Mouse (Mus musculus) intestine, postnatal 0 days (tissue): ENCODE measurements around the gene Pfdn2. TPM values are rescaled to one million over a fixed set of nuclear protein-coding genes. Genes with fewer than 3 reads are reported as not detected.

ENCODE experiments used
- ATAC-seq: fragments of 200-750 bp; cut with Nextera tagmentation; 2 replicates; pipeline ENCODE4 v1.8.0; 2017; ENCODE audit warnings: mild to moderate bottlenecking, moderate TSS enrichment, moderate library complexity
- H3K27ac ChIP-seq: fragments of 300-500 bp; sonication (generic); 2 replicates; pipeline ENCODE4 v1.5.1; 2014; ENCODE audit warnings: mild to moderate bottlenecking, low read depth, low read length, moderate library complexity
- H3K27me3 ChIP-seq: fragments of 300-500 bp; sonication (generic); replicated peaks from 2 replicates; pipeline ENCODE4 v1.6.1; 2014; ENCODE audit warnings: low read length, mixed read lengths; ENCODE audit not compliant: control insufficient read depth, insufficient read depth
- H3K36me3 ChIP-seq: fragments of 300-500 bp; sonication (generic); 2 replicates; pipeline ENCODE4 v1.6.1; 2014; ENCODE audit warnings: mild to moderate bottlenecking, moderate library complexity; ENCODE audit not compliant: control insufficient read depth, insufficient read depth
- H3K4me1 ChIP-seq: fragments of 300-500 bp; sonication (generic); replicated peaks from 2 replicates; pipeline ENCODE4 v1.6.1; 2014; ENCODE audit warnings: antibody characterized with exemption, low read length, mixed read lengths; ENCODE audit not compliant: control insufficient read depth, insufficient read depth
- H3K4me2 ChIP-seq: fragments of 300-500 bp; sonication (generic); replicated peaks from 2 replicates; pipeline ENCODE4 v1.6.1; 2014; ENCODE audit warnings: low read depth, mild to moderate bottlenecking, moderate library complexity
- H3K4me3 ChIP-seq: fragments of 300-500 bp; sonication (generic); 2 replicates; pipeline ENCODE4 v1.5.1; 2014; ENCODE audit warnings: low read depth, low read length
- H3K9ac ChIP-seq: fragments of 300-500 bp; sonication (generic); 2 replicates; pipeline ENCODE4 v1.6.1; 2014; ENCODE audit warnings: mild to moderate bottlenecking, low read depth, low read length
- H3K9me3 ChIP-seq: fragments of 300-500 bp; sonication (generic); 2 replicates; pipeline ENCODE4 v1.6.1; 2016; ENCODE audit warnings: mixed run types; ENCODE audit not compliant: control insufficient read depth
- CTCF ChIP-seq: sonication (generic); IDR thresholded peaks from 2 replicates; pipeline ENCODE4 v1.5.1; 2016; ENCODE audit warnings: low read depth, mild to moderate bottlenecking, control low read depth, antibody characterized with exemption, moderate library complexity
- WGBS: fragments of 180-500 bp; shearing (Covaris S2); extraction: QIAGEN DNeasy Blood & Tissue Kit; methylation state at CpG from one replicate; pipeline ENCODE4 v1.1.7; 2014; 5-methylcytosine and 5-hydroxymethylcytosine counted together
- polyA plus RNA-seq: library from polyadenylated mRNA; unstranded; fragments of >200 nt; fragmentation: Nextera tagmentation; extraction: Ambion mirVana; gene quantifications from 2 replicates; pipeline ENCODE4 v1.2.1, GENCODE M21; 2015

The Pfdn2 gene
- polyA plus RNA-seq, 1 experiment from 2014 or later: 69.5 TPM

GRCm38 (mm10) chr1:171402991-171403390, 57.5 kb downstream of the Pfdn2 start:
- Histone ChIP-seq H3K4me1 (no peaks in the 10 kb centered on the region), H3K9ac (no peak overlapping the region), H3K27me3 (no peaks in the 10 kb centered on the region), H3K4me2 (no peak overlapping the region), H3K9me3 (no peaks in the 10 kb centered on the region), H3K4me3 (no peak overlapping the region), H3K27ac (no peak overlapping the region), H3K36me3 (no peaks in the 10 kb centered on the region)
- TF ChIP-seq CTCF: no peak
- WGBS: 87% methylated on average over 9 of the region's 9 CpGs
- ATAC-seq: no peak

GRCm38 (mm10) chr1:171407263-171407662, 61.8 kb downstream of the Pfdn2 start:
- H3K9me3 ChIP-seq: no peaks in the 10 kb centered on the region
- no peak for ATAC-seq
- H3K36me3 ChIP-seq: no peaks in the 10 kb centered on the region
- 0 out of 2 replicates have a peak, but pooled peaks cover 6% of the 10 kb centered on the region for H3K27me3 ChIP-seq
- H3K4me3 ChIP-seq: no peak overlapping the region
- WGBS: 74% methylated on average over 5 of the region's 5 CpGs
- TF ChIP-seq CTCF: no peak
- H3K4me2 ChIP-seq: no peak overlapping the region
- no peak overlapping the region for H3K27ac ChIP-seq
- no peak overlapping the region for H3K9ac ChIP-seq
- H3K4me1 ChIP-seq: no peaks in the 10 kb centered on the region

Other genes starting within 250 kb of the Pfdn2 start
- gene Cfap126, start 231.8 kb upstream of the Pfdn2 start, polyA plus RNA-seq: 1.9 and 2.9 TPM in 2 replicates
- gene Sdhc, start 195.1 kb upstream of the Pfdn2 start, polyA plus RNA-seq: 439 and 453 TPM in 2 replicates
- 0.80 and 1.1 TPM in 2 replicates for gene Mpz, start 195.0 kb upstream of the Pfdn2 start, polyA plus RNA-seq
- gene Pcp4l1, start 149.4 kb upstream of the Pfdn2 start, polyA plus RNA-seq: 29.1 and 29.9 TPM in 2 replicates
- gene Nr1i3, start 131.7 kb upstream of the Pfdn2 start, polyA plus RNA-seq: 30.9 and 38.9 TPM in 2 replicates
- gene Tomm40l, start 123.2 kb upstream of the Pfdn2 start, polyA plus RNA-seq: 14.7 and 16.5 TPM in 2 replicates
- gene Apoa2, start 120.6 kb upstream of the Pfdn2 start, polyA plus RNA-seq: 9.2 and 14.1 TPM in 2 replicates
- 47.7 and 54.0 TPM in 2 replicates for gene Fcer1g, start 111.3 kb upstream of the Pfdn2 start, polyA plus RNA-seq
- gene Adamts4, start 95.2 kb upstream of the Pfdn2 start, polyA plus RNA-seq: 2.0 and 2.8 TPM in 2 replicates
- gene Ndufs2, start 94.3 kb upstream of the Pfdn2 start, polyA plus RNA-seq: 249 and 255 TPM in 2 replicates
- 27.0 and 27.4 TPM in 2 replicates for gene B4galt3, start 75.3 kb upstream of the Pfdn2 start, polyA plus RNA-seq
- 11.4 and 12.8 TPM in 2 replicates for gene Ppox, start 64.5 kb upstream of the Pfdn2 start, polyA plus RNA-seq
- 20.4 and 21.7 TPM in 2 replicates for gene Usp21, start 57.7 kb upstream of the Pfdn2 start, polyA plus RNA-seq
- gene Ufc1, start 50.6 kb upstream of the Pfdn2 start, polyA plus RNA-seq: 117 TPM in 2 replicates
- gene Dedd, start 16.5 kb upstream of the Pfdn2 start, polyA plus RNA-seq: 28.1 and 29.9 TPM in 2 replicates
- gene Nit1, start within 50 bp of the Pfdn2 start, polyA plus RNA-seq: 60.1 and 66.5 TPM in 2 replicates
- gene Klhdc9, start 15.1 kb downstream of the Pfdn2 start, polyA plus RNA-seq: 0.48 and 0.82 TPM in 2 replicates
- gene Nectin4, start 24.4 kb downstream of the Pfdn2 start, polyA plus RNA-seq: 0.38 and 0.48 TPM in 2 replicates
- gene Arhgap30, start 43.3 kb downstream of the Pfdn2 start, polyA plus RNA-seq: 1.3 TPM in 2 replicates
- 35.1 and 36.5 TPM in 2 replicates for gene Usf1, start 65.6 kb downstream of the Pfdn2 start, polyA plus RNA-seq
- 1.7 and 2.8 TPM in 2 replicates for gene Tstd1, start 73.2 kb downstream of the Pfdn2 start, polyA plus RNA-seq
- 72.5 and 83.1 TPM in 2 replicates for gene F11r, start 91.9 kb downstream of the Pfdn2 start, polyA plus RNA-seq
- gene Alyref2, start 157.8 kb downstream of the Pfdn2 start, polyA plus RNA-seq: 15.4 and 16.1 TPM in 2 replicates
- 2.5 and 3.0 TPM in 2 replicates for gene Itln1, start 189.6 kb downstream of the Pfdn2 start, polyA plus RNA-seq
- gene Cd244a, start 213.5 kb downstream of the Pfdn2 start, polyA plus RNA-seq: 0.37 and 0.44 TPM in 2 replicates